Mouse (Mus musculus) CH12.LX (cell line): ENCODE measurements around the gene Gm10837. TPM values are rescaled to one million over a fixed set of nuclear protein-coding genes. Genes with fewer than 3 reads are reported as not detected.
"Not testable (repeated sequence)": the region's sequence is repeated elsewhere in the genome, so short reads cannot be mapped to it uniquely, and the experiment has no call there.

Experiments
- DNase-seq: peaks from one replicate; pipeline ENCODE4 v3.0.0-alpha.2; 2013; ENCODE audit errors: extremely low read depth
- H3K27ac ChIP-seq: 2 replicates; pipeline ENCODE4 v1.5.1; 2012; ENCODE audit warnings: low read depth, mild to moderate bottlenecking, control low read depth, moderate library complexity; ENCODE audit not compliant: insufficient read depth
- H3K27me3 ChIP-seq: replicated peaks from 2 replicates; pipeline ENCODE3; 2012; ENCODE audit warnings: inconsistent platforms
- H3K36me3 ChIP-seq, 2 experiments: replicated peaks in 1 of 2; 2 replicates each; pipeline versions ENCODE3 to v1.6.1; 2012; ENCODE audit warnings: inconsistent platforms in 1 of 2, low read length in 1 of 2, mild to moderate bottlenecking in 1 of 2, mixed read lengths in 1 of 2, moderate library complexity in 1 of 2; ENCODE audit not compliant: control insufficient read depth in 1 of 2, insufficient read depth in 1 of 2
- H3K4me1 ChIP-seq, 2 experiments: 2 replicates each; pipeline ENCODE4 v1.6.1; 2012; ENCODE audit warnings: inconsistent platforms in 1 of 2, moderate library complexity in 1 of 2; ENCODE audit not compliant: insufficient read depth in 2 of 2, control insufficient read depth in 1 of 2
- H3K4me2 ChIP-seq: 2 replicates; pipeline ENCODE4 v1.6.1; 2012; ENCODE audit warnings: low read depth, mild to moderate bottlenecking, control low read depth; ENCODE audit not compliant: poor library complexity, insufficient read depth, severe bottlenecking
- H3K4me3 ChIP-seq, 3 experiments: fragments of 150-350 bp in 1 of 3; sonication (generic) in 1 of 3; replicated peaks in 1 of 3; 2 replicates each; pipeline versions ENCODE3 to v1.5.1; 2011 to 2012; ENCODE audit warnings: low read depth in 2 of 3, low read length in 2 of 3, mild to moderate bottlenecking in 2 of 3, moderate library complexity in 2 of 3, control low read depth in 1 of 3, improper control_type of control experiment in 1 of 3, inconsistent platforms in 1 of 3, mixed read lengths in 1 of 3; ENCODE audit not compliant: poor library complexity in 1 of 3
- H3K79me2 ChIP-seq: replicated peaks from 2 replicates; pipeline ENCODE4 v1.6.1; 2012; ENCODE audit warnings: mild to moderate bottlenecking, moderate library complexity; ENCODE audit not compliant: control insufficient read depth, poor library complexity, insufficient read depth, severe bottlenecking; ENCODE audit errors: extremely low read depth
- H3K9ac ChIP-seq: 2 replicates; pipeline ENCODE4 v1.6.1; 2012; ENCODE audit warnings: low read depth, mild to moderate bottlenecking, control low read depth, moderate library complexity; ENCODE audit not compliant: insufficient read depth
- H3K9me3 ChIP-seq: replicated peaks from 2 replicates; pipeline ENCODE3; 2012; ENCODE audit warnings: low read length, inconsistent platforms, mixed read lengths
- CHD1 ChIP-seq: IDR thresholded peaks from 2 replicates; pipeline ENCODE4 v1.6.1; 2012; ENCODE audit warnings: low read depth, low read length, improper control_type of control experiment, inconsistent platforms
- CTCF ChIP-seq, 2 experiments: IDR thresholded peaks in 1 of 2; conservative IDR thresholded peaks in 1 of 2; 2 replicates each; pipeline ENCODE4 v1.5.1; 2011 to 2012; ENCODE audit warnings: low read depth in 2 of 2, low read length in 2 of 2, improper control_type of control experiment in 1 of 2, inconsistent platforms in 1 of 2, mild to moderate bottlenecking in 1 of 2, moderate library complexity in 1 of 2
- GABPA ChIP-seq: IDR thresholded peaks from 2 replicates; pipeline ENCODE4 v1.6.1; 2012; ENCODE audit warnings: low read depth, low read length, improper control_type of control experiment, inconsistent platforms; ENCODE audit not compliant: insufficient replicate concordance
- MAX ChIP-seq: IDR thresholded peaks from 2 replicates; pipeline ENCODE4 v1.6.1; 2011; ENCODE audit warnings: low read length, improper control_type of control experiment
- MAZ ChIP-seq: IDR thresholded peaks from 2 replicates; pipeline ENCODE4 v1.6.1; 2012; ENCODE audit warnings: low read depth, mild to moderate bottlenecking, inconsistent platforms, low read length, improper control_type of control experiment, moderate library complexity
- MEF2A ChIP-seq: IDR thresholded peaks from 2 replicates; pipeline ENCODE4 v1.6.1; 2014; ENCODE audit warnings: low read depth, mild to moderate bottlenecking, inconsistent platforms, low read length, improper control_type of control experiment, borderline replicate concordance
- NELFE ChIP-seq: IDR thresholded peaks from 2 replicates; pipeline ENCODE4 v1.6.1; 2011; ENCODE audit warnings: low read depth, low read length, improper control_type of control experiment
- NRF1 ChIP-seq: IDR thresholded peaks from 2 replicates; pipeline ENCODE4 v1.6.1; 2014; ENCODE audit warnings: low read depth, mild to moderate bottlenecking, inconsistent platforms, low read length, improper control_type of control experiment, moderate library complexity
- PAX5 ChIP-seq: IDR thresholded peaks from 2 replicates; pipeline ENCODE4 v1.6.1; 2012; ENCODE audit warnings: low read length, inconsistent platforms, mixed read lengths
- RCOR1 ChIP-seq: conservative IDR thresholded peaks from 2 replicates; pipeline ENCODE4 v1.6.1; 2012; ENCODE audit warnings: low read depth, mild to moderate bottlenecking, inconsistent platforms, low read length, improper control_type of control experiment
- SMC3 ChIP-seq: IDR thresholded peaks from 2 replicates; pipeline ENCODE4 v1.6.1; 2011; ENCODE audit warnings: low read depth, low read length, improper control_type of control experiment
- TBP ChIP-seq: conservative IDR thresholded peaks from 2 replicates; pipeline ENCODE4 v1.6.1; 2011; ENCODE audit warnings: low read depth, low read length, improper control_type of control experiment
- ZC3H11A ChIP-seq: IDR thresholded peaks from 2 replicates; pipeline ENCODE4 v1.6.1; 2012; ENCODE audit warnings: low read depth, mild to moderate bottlenecking, inconsistent platforms, low read length, improper control_type of control experiment
- ZKSCAN1 ChIP-seq: IDR thresholded peaks from 2 replicates; pipeline ENCODE4 v1.6.1; 2012; ENCODE audit warnings: low read depth, inconsistent platforms, low read length, improper control_type of control experiment, borderline replicate concordance
- dilution Hi-C: fragments of 300-500 bp; cut with MboI; formaldehyde crosslinking; loops from 2 replicates; pipeline ENCODE4 v1.14.3; 2020; ENCODE audit warnings: low sequenced_read_pairs; ENCODE audit not compliant: extremely low pct_unique_long_range_greater_than_20kb, extremely low pct_ligation_motif_present
- in situ Hi-C: fragments of 300-500 bp; cut with MboI; formaldehyde crosslinking; loops from 3 replicates; pipeline ENCODE4 v1.14.3; 2019; ENCODE audit warnings: low sequenced_read_pairs, low pct_ligation_motif_present, low pct_unique_long_range_greater_than_20kb, mixed read lengths
- polyA plus RNA-seq: library from polyadenylated mRNA; unstranded; fragments of >175 nt; gene quantifications from 2 replicates; pipeline ENCODE4 v1.2.1, GENCODE M21; 2012; ENCODE audit warnings: low read depth; ENCODE audit not compliant: insufficient read length
- total RNA-seq, 2 experiments: library from RNA; depleted of rRNA; stranded (reverse); fragments of 300-350 nt in 1 of 2; fragments of >200 nt in 1 of 2; gene quantifications; 2 replicates each; pipeline ENCODE4 v1.2.3; 2012 to 2014

The Gm10837 gene
- total and polyA plus RNA-seq, 3 experiments, result not detected

DNA sequence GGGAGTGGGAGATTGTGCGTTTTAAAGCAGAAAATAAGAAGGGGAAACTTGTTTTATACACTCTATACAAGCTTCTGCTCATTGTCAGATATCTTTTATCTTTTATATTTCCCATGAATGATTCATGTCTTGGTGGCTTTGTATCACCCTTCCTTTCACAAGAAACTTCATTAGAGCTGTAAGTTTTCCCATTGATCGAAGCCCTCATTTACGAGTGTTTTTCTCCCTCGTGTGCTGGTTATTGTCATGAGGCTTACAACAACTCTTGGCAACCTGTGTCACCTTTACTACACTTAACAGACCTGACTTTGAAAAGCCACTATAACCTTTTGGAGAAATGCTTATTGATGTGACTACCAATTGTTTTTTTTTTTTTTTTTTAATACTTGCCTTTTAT lies 34.8 kb upstream of the Gm10837 start (continued):
- no peak for TF ChIP-seq PAX5

- in situ Hi-C loops, H3K79me2 ChIP-seq, H3K9me3 ChIP-seq: not testable (repeated sequence)
Measured at GRCm38 (mm10) chr14:122459332-122459731, 31.1 kb upstream of the Gm10837 start.

DNA sequence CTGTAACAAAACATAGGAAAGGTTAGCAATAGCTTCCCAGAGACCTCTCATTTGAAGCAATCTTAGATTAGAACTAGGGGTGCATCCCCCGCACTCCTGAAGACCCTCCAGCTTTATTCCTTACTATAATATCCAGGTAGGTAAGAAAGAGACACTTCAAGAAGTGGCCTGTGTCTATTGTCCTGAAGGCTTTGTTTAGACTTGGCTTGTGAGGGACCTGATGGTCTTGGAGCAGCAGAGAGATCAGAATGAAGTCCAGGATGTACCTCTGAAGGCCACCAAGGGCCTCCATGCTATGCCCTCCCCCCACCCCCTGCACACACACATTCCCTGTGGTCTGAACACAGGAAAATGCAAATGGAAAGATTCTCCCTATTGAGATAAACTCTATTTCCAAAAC lies 30.6 kb upstream of the Gm10837 start:
- Histone ChIP-seq H3K27me3 (no peaks in the 10 kb centered on the region), H3K27ac (no peak overlapping the region), H3K79me2 (no peaks in the 10 kb centered on the region; the same call in 1 of the 2 replicates), H3K9me3 (peaks cover 5% of the 10 kb centered on the region), H3K9ac (no peak overlapping the region), H3K4me2 (no peak overlapping the region), H3K4me1 (peaks cover 0 to 14% of the 10 kb centered on the region in 2 experiments; a peak in 1 of 4 replicates), H3K4me3 (no peak overlapping the region), H3K36me3 (peaks cover 0 to 5% of the 10 kb centered on the region in 2 experiments)
- TF ChIP-seq SMC3 (no peak), CHD1 (no peak), NRF1 (no peak), ZKSCAN1 (no peak), MAX (no peak), ZC3H11A (no peak), MEF2A (no peak), CTCF (conservative IDR thresholded peaks at IDR 0.05 in 1 of 2, IDR thresholded peaks at IDR 0.05 in 1 of 2; ENCODE audit: low read depth in 2 of 2, low read length in 2 of 2) (no peak), TBP (no peak), NELFE (no peak), RCOR1 (no peak), GABPA (no peak), MAZ (no peak)
- dilution Hi-C loops (no loop called here), in situ Hi-C loops (no loop called here)
- DNase-seq, result no peak

More at GRCm38 (mm10) chr14:122459332-122459731, 31.1 kb upstream of the Gm10837 start:
- H3K9ac ChIP-seq, H3K4me3 ChIP-seq, DNase-seq, H3K27ac ChIP-seq, H3K27me3 ChIP-seq, H3K4me2 ChIP-seq, dilution Hi-C loops, H3K36me3 ChIP-seq: not testable (repeated sequence)
- H3K4me1 ChIP-seq, result peaks cover 0 to 14% of the 10 kb centered on the region in 2 experiments; a peak in 1 of 4 replicates
